Mouse (Mus musculus): Measurements from ENCODE around the gene Pdlim1. TPM values are rescaled to one million over a fixed set of nuclear protein-coding genes. Genes with fewer than 3 reads are reported as not detected.

Pdlim1 gene
- total RNA-seq, 4 experiments from 2014 or later = 10.5 to 13.6 (median 13.4) TPM

GRCm38 (mm10) chr19:40288415-40288814, 16.8 kb upstream of the Pdlim1 start:
- DNase-seq (ENCODE audit: low spot score in 2 of 2) = no peak

DNA sequence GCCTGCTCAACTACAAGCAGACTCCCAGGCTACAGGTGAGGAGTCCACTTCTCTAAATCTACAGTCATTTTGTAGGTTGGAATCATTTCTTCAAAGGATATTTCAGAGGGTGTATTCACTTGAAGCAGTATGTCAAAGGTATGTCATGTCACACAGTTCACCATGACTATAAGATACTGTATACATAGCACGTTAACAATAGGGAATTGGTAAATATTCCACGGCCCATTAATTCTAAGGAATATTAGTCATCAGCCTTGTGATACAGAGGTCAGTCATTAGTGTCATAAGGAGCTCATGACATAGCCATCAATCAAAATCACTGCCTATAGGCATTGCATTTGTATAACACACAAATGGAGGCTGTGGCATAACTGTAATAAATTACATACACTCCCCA, 13.1 kb upstream of the Pdlim1 start:
- DNase-seq (ENCODE audit: low spot score in 2 of 2) = no peak

DNA sequence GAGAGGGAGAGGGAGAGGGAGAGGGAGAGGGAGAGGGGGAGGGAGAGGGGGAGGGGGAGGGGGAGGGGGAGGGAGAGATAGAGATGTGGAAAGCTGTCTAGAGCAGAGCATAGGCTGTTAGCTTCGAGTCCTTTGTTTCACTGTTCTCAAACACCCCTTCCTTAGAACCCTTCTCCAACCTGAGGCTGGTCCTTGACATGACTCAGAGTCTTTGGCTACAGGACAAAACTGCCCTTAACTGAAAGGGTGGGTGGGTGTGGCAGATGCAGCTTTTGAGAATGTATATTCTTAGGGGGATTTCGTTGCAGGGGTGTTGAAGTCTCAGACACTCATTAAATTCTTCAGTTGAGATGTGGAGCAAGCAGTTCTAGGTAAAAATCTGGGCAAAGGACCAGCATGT, 11.8 kb upstream of the Pdlim1 start:
- no peak for DNase-seq (ENCODE audit: low spot score in 2 of 2)

- DNase-seq (ENCODE audit: low spot score in 2 of 2) = no peak
Observed at GRCm38 (mm10) chr19:40278372-40279023, 6.9 kb upstream of the Pdlim1 start.

- no peak for DNase-seq (ENCODE audit: low spot score in 2 of 2)
Observed at GRCm38 (mm10) chr19:40277494-40277893, 5.9 kb upstream of the Pdlim1 start.

DNA sequence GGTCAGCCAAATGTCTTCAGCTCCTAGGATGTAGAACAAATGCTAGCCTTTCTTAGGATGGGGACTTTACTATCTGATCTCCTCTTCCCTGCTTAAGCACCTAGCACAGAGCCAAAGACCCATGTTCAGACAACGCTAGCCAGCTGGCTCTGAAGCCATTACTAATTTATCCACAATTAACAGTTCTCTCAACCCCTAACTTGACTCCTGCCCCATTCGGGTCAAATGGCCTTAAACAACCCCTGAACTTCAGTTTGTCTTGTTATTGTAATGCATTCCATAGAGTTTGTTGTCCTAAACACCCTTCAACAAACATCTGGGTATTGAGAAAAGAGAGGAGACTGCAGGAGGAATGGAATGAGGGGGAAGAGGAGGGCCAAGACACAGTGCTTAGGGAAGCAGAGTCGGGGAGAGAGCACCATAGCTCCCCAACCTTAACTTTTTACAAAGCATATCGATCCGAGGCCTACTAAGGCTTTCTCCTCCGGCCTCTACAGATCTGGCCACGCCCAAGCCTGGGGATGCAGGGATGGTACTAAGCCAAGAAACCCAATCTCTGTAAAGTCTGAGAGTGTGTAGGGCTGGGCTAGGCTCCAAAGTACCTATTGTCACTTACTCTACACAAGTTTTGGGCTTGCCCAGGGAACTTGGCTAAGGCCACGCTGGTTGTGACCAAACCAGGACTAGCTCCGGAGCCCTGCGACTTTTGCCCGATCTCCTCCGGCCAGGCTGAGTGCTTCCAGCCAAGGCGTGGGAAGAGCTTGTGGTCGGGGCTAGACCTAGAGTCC, 4.0 kb upstream of the Pdlim1 start:
- DNase-seq (ENCODE audit: low spot score in 2 of 2) = no peak

DNA sequence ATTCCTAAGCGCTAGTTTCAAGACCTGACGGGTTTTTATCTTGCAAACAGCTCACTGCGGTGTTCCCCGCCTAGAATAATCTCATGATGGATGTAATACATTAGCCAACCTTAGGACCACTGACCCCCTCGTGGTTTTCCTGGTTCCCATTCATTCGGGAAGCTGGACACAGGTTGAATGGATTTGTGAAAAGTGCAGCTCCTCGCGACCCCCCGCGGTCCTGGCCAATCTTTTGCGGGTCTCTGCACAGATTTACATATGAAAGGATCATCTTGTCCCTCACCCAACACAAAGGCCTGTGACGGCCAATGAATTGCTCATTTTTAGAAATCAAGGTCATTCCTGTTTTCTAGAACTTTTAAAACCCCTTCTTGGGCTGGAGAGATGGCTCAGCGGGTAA, 1.0 kb upstream of the Pdlim1 start:
- DNase-seq (ENCODE audit: low spot score in 2 of 2) = no peak

GRCm38 (mm10) chr19:40270351-40271307, 1.0 kb downstream of the Pdlim1 start:
- DNase-seq (ENCODE audit: low spot score in 2 of 2) = no peak

GRCm38 (mm10) chr19:40269526-40269925, 2.1 kb downstream of the Pdlim1 start:
- no peak for DNase-seq (ENCODE audit: low spot score in 2 of 2)

GRCm38 (mm10) chr19:40268493-40268892, 3.1 kb downstream of the Pdlim1 start:
- DNase-seq (ENCODE audit: low spot score in 2 of 2) = no peak

GRCm38 (mm10) chr19:40267380-40267779, 4.3 kb downstream of the Pdlim1 start:
- DNase-seq (ENCODE audit: low spot score in 2 of 2) = no peak

DNA sequence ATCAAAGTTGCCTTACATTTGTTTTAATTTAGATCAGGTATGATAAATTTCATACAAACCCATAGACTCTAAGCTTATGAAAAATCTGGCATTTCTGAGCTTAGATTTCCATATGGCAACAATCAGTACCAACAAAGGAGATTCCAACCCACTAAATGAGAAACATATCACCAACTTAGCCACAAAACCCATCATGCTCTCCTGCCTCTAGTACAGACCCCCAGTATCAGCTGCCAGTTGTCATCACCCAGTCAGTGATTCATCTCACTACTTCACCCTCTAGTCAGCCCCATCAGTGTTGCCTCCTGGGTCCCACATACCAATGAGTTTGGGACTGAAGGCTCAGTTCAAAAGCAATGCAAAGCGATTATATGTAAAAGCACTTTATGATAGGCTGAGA, 12.2 kb downstream of the Pdlim1 start:
- no peak for DNase-seq (ENCODE audit: low spot score in 2 of 2)

DNA sequence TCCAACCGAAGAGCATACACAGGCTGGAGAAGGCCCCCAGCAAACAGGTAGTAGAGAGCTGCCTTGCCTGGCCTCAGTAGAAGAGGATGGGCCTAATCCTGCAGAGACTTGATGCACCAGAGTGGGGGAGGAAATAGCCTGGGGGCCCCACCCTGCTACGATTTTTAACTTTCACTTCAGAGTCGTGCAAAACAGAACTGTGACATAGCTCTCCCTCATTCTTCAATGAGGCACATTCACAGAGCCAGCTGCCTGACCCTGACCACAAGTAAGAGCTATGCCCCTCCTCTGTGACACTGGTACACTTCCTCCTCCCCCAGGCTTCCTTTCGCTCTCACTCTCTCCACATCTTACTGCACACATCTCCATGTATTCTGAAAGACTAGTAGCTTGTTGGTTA, 14.2 kb downstream of the Pdlim1 start:
- DNase-seq (ENCODE audit: low spot score in 2 of 2) = no peak

DNA sequence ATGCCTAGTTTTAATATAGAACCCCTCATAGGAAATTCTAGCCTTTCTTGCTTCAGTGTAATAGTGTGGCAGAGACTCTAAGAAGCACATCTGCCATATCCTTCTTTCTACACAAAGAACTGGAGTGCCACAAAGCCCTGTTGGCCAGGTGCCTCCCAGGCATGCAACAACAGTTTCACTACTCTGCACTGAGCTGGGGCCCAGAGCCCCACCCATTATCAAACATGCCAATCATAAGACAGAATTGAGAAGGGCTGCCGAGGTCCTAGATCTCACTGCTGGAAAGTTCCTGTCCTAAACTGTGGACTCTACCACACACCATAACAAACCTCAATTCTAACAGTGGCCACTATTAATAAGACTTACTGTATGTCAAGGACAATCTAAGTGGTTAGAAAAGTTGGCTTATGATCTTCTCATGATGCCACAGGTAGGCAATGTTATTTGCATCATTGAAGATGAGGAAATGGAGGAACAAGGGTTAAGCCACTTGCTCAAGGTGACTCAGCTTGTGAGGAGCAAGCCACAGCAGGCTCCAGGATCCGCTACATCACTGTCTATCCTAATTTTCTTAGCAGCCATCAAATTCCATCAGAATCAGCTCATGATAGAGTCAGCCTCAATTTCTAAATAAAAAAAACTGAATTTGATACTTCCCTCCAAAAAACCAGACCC, 15.1 kb downstream of the Pdlim1 start:
- no peak for DNase-seq (ENCODE audit: low spot score in 2 of 2)

GRCm38 (mm10) chr19:40255561-40255960, 16.1 kb downstream of the Pdlim1 start:
- no peak for DNase-seq (ENCODE audit: low spot score in 2 of 2)

- no peak for DNase-seq (ENCODE audit: low spot score in 2 of 2)
Observed at GRCm38 (mm10) chr19:40254741-40255140, 16.9 kb downstream of the Pdlim1 start.

DNA sequence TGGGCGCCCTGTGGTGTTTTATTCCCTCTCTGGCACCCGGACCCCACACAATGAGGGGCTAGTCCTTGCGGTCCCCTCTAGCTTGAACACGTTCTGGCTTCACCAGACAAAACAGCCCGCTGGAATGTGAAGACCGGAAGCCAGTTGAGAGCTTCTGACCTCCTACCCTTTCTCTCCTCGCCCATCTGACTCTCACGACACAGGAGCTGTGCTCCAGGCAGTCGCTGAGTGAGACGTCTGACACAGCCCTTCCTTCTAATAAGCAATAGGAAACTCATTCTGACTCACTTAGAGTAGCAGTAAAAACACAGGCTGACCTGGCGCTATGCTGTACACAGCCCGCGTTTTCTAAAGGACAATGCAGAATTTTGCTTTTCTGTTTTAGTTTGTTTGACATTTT, 17.9 kb downstream of the Pdlim1 start:
- DNase-seq (ENCODE audit: low spot score in 2 of 2) = no peak

GRCm38 (mm10) chr19:40251115-40251514, 20.5 kb downstream of the Pdlim1 start:
- no peak for DNase-seq (ENCODE audit: low spot score in 2 of 2)

DNA sequence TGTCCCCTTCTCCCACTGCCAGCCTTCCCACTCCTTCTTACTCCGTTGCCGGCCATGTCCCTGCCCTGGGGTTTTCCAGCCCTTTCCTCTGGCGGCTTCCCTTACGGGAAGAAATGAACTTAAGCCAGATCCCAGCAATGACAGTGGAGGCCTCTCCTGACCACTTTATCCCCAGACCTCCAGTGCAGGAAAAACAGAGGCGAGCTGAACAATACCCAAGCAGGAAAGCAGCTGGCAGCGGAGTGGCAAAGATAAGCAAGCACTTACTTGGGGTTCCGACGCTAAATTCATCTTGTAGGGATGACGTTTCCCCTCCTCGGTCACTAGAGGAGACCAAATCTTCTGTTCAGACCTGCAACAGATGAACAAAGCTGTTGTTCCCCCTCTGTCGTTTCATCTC, 22.3 kb downstream of the Pdlim1 start:
- DNase-seq (ENCODE audit: low spot score in 2 of 2) = no peak

- no peak for DNase-seq (ENCODE audit: low spot score in 2 of 2)
Observed at GRCm38 (mm10) chr19:40248476-40248875, 23.2 kb downstream of the Pdlim1 start.

- no peak for DNase-seq (ENCODE audit: low spot score in 2 of 2)
Observed at GRCm38 (mm10) chr19:40247268-40247666, 24.4 kb downstream of the Pdlim1 start.

Measured in layer of hippocampus, adult 8-10 months (tissue).